ENCODE assay signal across 26 mouse cellular contexts in the genomic region with DNA sequence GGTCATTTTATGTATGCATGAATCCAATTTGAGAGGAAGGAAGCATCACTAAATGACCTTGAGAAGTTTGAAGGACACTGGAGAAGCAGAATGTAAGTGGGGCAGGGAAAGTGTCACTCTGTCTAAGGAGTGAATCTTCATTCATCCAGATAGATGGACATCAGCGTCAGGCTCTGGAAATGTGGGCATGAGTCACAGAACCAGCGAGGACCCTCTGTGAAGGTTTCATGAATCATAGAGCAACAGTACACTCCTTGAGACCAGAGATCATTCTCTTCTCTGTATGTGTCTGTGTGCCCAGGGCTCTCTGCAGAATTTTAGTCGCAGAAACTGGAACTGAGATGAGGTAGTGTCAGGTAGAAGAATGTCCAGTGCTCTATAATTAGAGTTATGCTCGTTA.
DNase-seq lines count a peak whose midpoint lies in the region; ATAC-seq lines count a peak whose summit lies in the region.
"Had no signal": no experiment of that assay in that cellular context is flagged by ENCODE, and none has a peak within 500 bp of the region (broad histone marks: within the 10 kb centered on the region; RNA-seq: fewer than 3 reads in every experiment).

No protein-coding gene starts in this region.

- H3K9ac ChIP-seq in heart, embryonic 12.5 days, result no peak overlapping the region
- H3K9ac ChIP-seq: embryonic facial prominence, embryonic 12.5 days; embryonic facial prominence, embryonic 15.5 days; forebrain, postnatal 0 days; hindbrain, embryonic 13.5 days; intestine, embryonic 15.5 days had no signal

- H3K27ac ChIP-seq in heart, embryonic 12.5 days (ENCODE audit: poor library complexity, severe bottlenecking), result no peak overlapping the region
- H3K27ac ChIP-seq: embryonic facial prominence, embryonic 12.5 days; embryonic facial prominence, embryonic 15.5 days; heart, adult 2 months; heart, embryonic 10.5 days; hindbrain, embryonic 10.5 days; hindbrain, embryonic 13.5 days; intestine, embryonic 15.5 days had no signal

- no peaks in the 10 kb centered on the region for H3K36me3 ChIP-seq in heart, embryonic 12.5 days
- H3K36me3 ChIP-seq: embryonic facial prominence, embryonic 12.5 days; embryonic facial prominence, embryonic 15.5 days; G1E; heart, embryonic 10.5 days; hindbrain, embryonic 10.5 days; hindbrain, embryonic 13.5 days; intestine, embryonic 15.5 days had no signal

- no peak for ATAC-seq in heart, embryonic 12.5 days (ENCODE audit: insufficient number of reproducible peaks, low FRiP score)
- ATAC-seq: forebrain, embryonic 14.5 days; forebrain, postnatal 0 days; hindbrain, embryonic 16.5 days; intestine, embryonic 15.5 days; Patski had no signal

- WGBS in heart, embryonic 12.5 days, result 61% methylated on average over 4 of the region's 4 CpGs

- no peak overlapping the region for H3K4me3 ChIP-seq in heart, embryonic 12.5 days
- H3K4me3 ChIP-seq: embryonic facial prominence, embryonic 12.5 days; embryonic facial prominence, embryonic 15.5 days; heart, adult 2 months; heart, embryonic 10.5 days; hindbrain, embryonic 10.5 days; hindbrain, embryonic 13.5 days; intestine, embryonic 15.5 days had no signal

- H3K9me3 ChIP-seq in heart, embryonic 12.5 days (replicated peaks), result no peaks in the 10 kb centered on the region
- H3K9me3 ChIP-seq: embryonic facial prominence, embryonic 12.5 days; embryonic facial prominence, embryonic 15.5 days; heart, embryonic 10.5 days; hindbrain, embryonic 10.5 days; hindbrain, embryonic 13.5 days; intestine, embryonic 15.5 days had no signal

- H3K4me2 ChIP-seq in heart, embryonic 12.5 days, result no peak overlapping the region
- H3K4me2 ChIP-seq: embryonic facial prominence, embryonic 12.5 days; embryonic facial prominence, embryonic 15.5 days; hindbrain, embryonic 13.5 days; intestine, embryonic 15.5 days had no signal

- H3K27me3 ChIP-seq in heart, embryonic 12.5 days (replicated peaks), result no peaks in the 10 kb centered on the region
- H3K27me3 ChIP-seq: CH12.LX; embryonic facial prominence, embryonic 12.5 days; embryonic facial prominence, embryonic 15.5 days; hindbrain, embryonic 13.5 days; intestine, embryonic 15.5 days; Patski had no signal

- H3K4me1 ChIP-seq in heart, embryonic 12.5 days (replicated peaks), result no peaks in the 10 kb centered on the region
- H3K4me1 ChIP-seq: embryonic facial prominence, embryonic 12.5 days; embryonic facial prominence, embryonic 15.5 days; hindbrain, embryonic 13.5 days; intestine, embryonic 15.5 days had no signal

- DNase-seq in adrenal gland, adult 2 months, result peak; percentile 57
- DNase-seq in adrenal gland, adult 18-20 months (ENCODE audit: low spot score in 2 of 2), result no peak
- peak; percentile 9 for DNase-seq in adrenal gland, postnatal 10 days
- peak; percentile 25 to 56 for DNase-seq in adrenal gland, postnatal 36 days
- DNase-seq in ovary, adult 18-20 months (ENCODE audit: low spot score), result no peak
- DNase-seq: B cell, adult 2 months; cerebellum, adult 18-20 months; cerebellum, adult 9-10 months; cerebellum, postnatal 14 days; forebrain, postnatal 0 days; gastrocnemius, postnatal 36 days; heart, adult 2 months; kidney, adult 11 months; kidney, adult 8-10 months had no signal

Comparison
In these comparisons a context has a peak if more than half of its experiments do, and no peak if none do; other contexts are left out.
1. DNase-seq: peak in adrenal gland, adult 2 months (single experiment), adrenal gland, postnatal 10 days (single experiment) and adrenal gland, postnatal 36 days (2 of 2); none in adrenal gland, adult 18-20 months (0 of 2) and ovary, adult 18-20 months (single experiment).